Mouse (Mus musculus) stomach, postnatal 0 days (tissue): ENCODE results near the gene Hist1h2ba. TPM values are rescaled to one million over a fixed set of nuclear protein-coding genes. Genes with fewer than 3 reads are reported as not detected.

Source experiments
- ATAC-seq: fragments of 200-750 bp; cut with Nextera tagmentation; 2 replicates; pipeline ENCODE4 v1.8.0; 2017; ENCODE audit not compliant: low FRiP score, low TSS enrichment
- DNase-seq: peaks from one replicate; pipeline ENCODE4 v3.0.0-alpha.2; 2016; ENCODE audit warnings: low spot score
- H3K27ac ChIP-seq: fragments of 300-500 bp; sonication (generic); replicated peaks from 2 replicates; pipeline ENCODE4 v1.5.1; 2014; ENCODE audit warnings: mild to moderate bottlenecking, control low read depth
- H3K27me3 ChIP-seq: fragments of 300-500 bp; sonication (generic); 2 replicates; pipeline ENCODE4 v1.6.1; 2014; ENCODE audit warnings: low read length; ENCODE audit not compliant: control insufficient read depth, insufficient read depth
- H3K36me3 ChIP-seq: fragments of 300-500 bp; sonication (generic); 2 replicates; pipeline ENCODE4 v1.6.1; 2014; ENCODE audit warnings: low read length, mixed read lengths; ENCODE audit not compliant: control insufficient read depth, insufficient read depth
- H3K4me1 ChIP-seq: fragments of 300-500 bp; sonication (generic); replicated peaks from 2 replicates; pipeline ENCODE4 v1.6.1; 2014; ENCODE audit warnings: antibody characterized with exemption; ENCODE audit not compliant: control insufficient read depth, insufficient read depth
- H3K4me2 ChIP-seq: fragments of 300-500 bp; sonication (generic); replicated peaks from 2 replicates; pipeline ENCODE4 v1.6.1; 2014; ENCODE audit warnings: low read depth, mild to moderate bottlenecking, control low read depth, moderate library complexity
- H3K4me3 ChIP-seq: fragments of 300-500 bp; sonication (generic); 2 replicates; pipeline ENCODE4 v1.5.1; 2014; ENCODE audit warnings: low read depth, low read length, control low read depth
- H3K9ac ChIP-seq: fragments of 300-500 bp; sonication (generic); 2 replicates; pipeline ENCODE4 v1.6.1; 2014; ENCODE audit warnings: mild to moderate bottlenecking, low read length, control low read depth, mixed read lengths
- H3K9me3 ChIP-seq: fragments of 300-500 bp; sonication (generic); 2 replicates; pipeline ENCODE4 v1.6.1; 2016; ENCODE audit warnings: low read length; ENCODE audit not compliant: control insufficient read depth
- CTCF ChIP-seq: IDR thresholded peaks from 2 replicates; pipeline ENCODE4 v1.5.1; 2016; ENCODE audit warnings: antibody characterized with exemption, low read depth, mild to moderate bottlenecking, moderate library complexity
- EP300 ChIP-seq: optimal IDR thresholded peaks from 2 replicates; pipeline ENCODE3; 2016; ENCODE audit warnings: antibody characterized with exemption
- WGBS: fragments of 180-500 bp; shearing (Covaris S2); extraction: QIAGEN DNeasy Blood & Tissue Kit; methylation state at CpG from one replicate; pipeline ENCODE4 v1.1.7; 2014; 5-methylcytosine and 5-hydroxymethylcytosine counted together
- polyA plus RNA-seq: library from polyadenylated mRNA; unstranded; fragments of >200 nt; fragmentation: Nextera tagmentation; extraction: Ambion mirVana; gene quantifications from 2 replicates; pipeline ENCODE4 v1.2.1, GENCODE M21; 2015

Gene Hist1h2ba
- not detected in 2 replicates for polyA plus RNA-seq

DNA sequence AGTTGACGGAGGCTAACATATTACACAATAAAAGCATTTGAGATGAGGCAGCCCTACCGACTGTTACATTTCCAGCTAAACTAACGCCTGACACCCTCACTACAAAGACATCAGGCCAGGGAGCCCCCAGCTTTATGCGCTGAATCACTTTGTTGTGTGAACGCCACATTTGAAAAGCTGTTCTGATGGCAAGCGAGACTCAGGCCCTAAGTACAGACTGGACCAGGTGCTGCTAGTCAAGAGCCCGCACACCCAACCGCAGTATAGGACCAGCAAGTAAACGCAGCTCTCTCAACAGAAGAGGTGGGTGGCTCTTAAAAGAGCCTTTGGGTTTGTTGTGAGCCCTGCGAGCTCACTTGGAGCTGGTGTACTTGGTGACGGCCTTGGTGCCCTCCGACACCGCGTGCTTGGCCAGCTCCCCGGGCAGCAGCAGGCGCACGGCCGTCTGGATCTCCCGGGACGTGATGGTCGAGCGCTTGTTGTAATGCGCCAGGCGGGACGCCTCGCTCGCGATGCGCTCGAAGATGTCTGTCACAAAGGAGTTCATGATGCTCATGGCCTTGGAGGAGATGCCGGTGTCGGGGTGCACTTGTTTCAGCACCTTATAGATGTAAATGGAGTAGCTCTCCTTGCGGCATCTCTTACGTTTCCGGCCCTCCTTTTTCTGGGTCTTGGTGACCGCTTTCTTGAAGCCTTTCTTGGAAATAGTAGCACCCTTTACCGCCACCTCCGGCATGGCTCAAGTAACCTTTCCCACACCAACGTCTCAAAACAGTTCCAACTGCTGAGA is at the start of gene Hist1h2ba:
TSS of gene Hist1h2ba (minus strand) at position 736 of the 790 bp plus-strand sequence.
- 91% methylated on average over 35 of the region's 39 CpGs for WGBS
- no peak within 1 kb of the TSS for H3K27ac ChIP-seq
- 0 out of 2 replicates have a peak, but pooled peaks cover under 1% of the 10 kb centered on the region for H3K4me1 ChIP-seq
- TF ChIP-seq CTCF (no peak), EP300 (no peak)
- no peaks in the 10 kb centered on the region for H3K27me3 ChIP-seq
- H3K4me3 ChIP-seq = no peak within 1 kb of the TSS
- no peaks in the 10 kb centered on the region for H3K36me3 ChIP-seq
- H3K4me2 ChIP-seq = no peak within 1 kb of the TSS
- no peaks in the 10 kb centered on the region for H3K9me3 ChIP-seq
- H3K9ac ChIP-seq = no peak within 1 kb of the TSS
- ATAC-seq = no peak
- DNase-seq = no peak

DNA sequence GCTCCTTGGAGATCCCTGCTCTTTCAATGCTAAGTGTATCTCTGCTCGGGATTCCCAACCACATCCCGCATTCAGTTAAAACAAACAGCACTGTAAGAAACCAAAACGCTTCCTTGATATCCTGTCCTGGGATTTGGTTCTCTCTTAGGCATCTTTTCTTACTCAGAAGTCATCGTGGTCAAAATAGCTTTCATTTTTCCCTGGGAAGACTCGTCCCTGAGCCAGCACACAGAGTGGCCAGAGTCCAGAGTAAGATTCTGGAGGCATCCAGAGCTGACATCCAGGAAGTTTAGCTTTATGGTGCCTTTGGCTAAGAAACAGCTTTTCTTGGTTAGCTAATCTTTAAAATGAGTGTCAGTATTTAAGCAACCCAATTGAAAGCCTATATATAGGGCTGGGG is 38.3 kb upstream of the Hist1h2ba start:
- H3K27ac ChIP-seq = no peak overlapping the region
- TF ChIP-seq EP300 = no peak
- no peak for TF ChIP-seq CTCF
- H3K9me3 ChIP-seq = no peaks in the 10 kb centered on the region
- H3K4me1 ChIP-seq = no peaks in the 10 kb centered on the region
- no peaks in the 10 kb centered on the region for H3K27me3 ChIP-seq
- H3K36me3 ChIP-seq = no peaks in the 10 kb centered on the region
- no peak overlapping the region for H3K4me2 ChIP-seq
- no peak for DNase-seq
- WGBS = 48% methylated on average over 5 of the region's 5 CpGs
- H3K9ac ChIP-seq = no peak overlapping the region
- H3K4me3 ChIP-seq = no peak overlapping the region
- no peak for ATAC-seq

DNA sequence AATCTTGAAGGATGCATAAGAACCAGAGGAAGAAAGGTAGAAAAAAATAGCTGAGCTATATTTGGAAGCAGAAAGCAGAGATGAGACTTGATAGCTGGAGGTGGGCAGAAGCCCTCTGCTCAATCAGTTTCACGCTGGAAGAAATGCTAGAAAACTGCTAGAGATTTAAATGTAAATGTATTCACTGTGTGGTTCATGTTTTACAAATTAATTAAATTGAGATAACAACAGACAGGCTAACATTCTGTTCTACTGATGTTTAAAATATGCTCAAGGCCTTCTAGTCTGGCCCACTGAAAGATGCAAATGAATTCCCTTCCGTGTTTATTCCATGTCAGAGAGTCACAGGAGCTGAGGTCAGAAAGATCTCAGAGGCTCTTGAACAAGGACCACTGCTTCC is 37.9 kb upstream of the Hist1h2ba start:
- TF ChIP-seq CTCF = no peak
- TF ChIP-seq EP300 = no peak
- DNase-seq = no peak
- H3K27ac ChIP-seq = no peak overlapping the region
- no peak overlapping the region for H3K9ac ChIP-seq
- no peaks in the 10 kb centered on the region for H3K36me3 ChIP-seq
- 66% methylated on average over 2 of the region's 2 CpGs for WGBS
- H3K27me3 ChIP-seq = no peaks in the 10 kb centered on the region
- H3K4me1 ChIP-seq = no peaks in the 10 kb centered on the region
- H3K4me2 ChIP-seq = no peak overlapping the region
- no peak overlapping the region for H3K4me3 ChIP-seq
- ATAC-seq = no peak
- H3K9me3 ChIP-seq = no peaks in the 10 kb centered on the region

DNA sequence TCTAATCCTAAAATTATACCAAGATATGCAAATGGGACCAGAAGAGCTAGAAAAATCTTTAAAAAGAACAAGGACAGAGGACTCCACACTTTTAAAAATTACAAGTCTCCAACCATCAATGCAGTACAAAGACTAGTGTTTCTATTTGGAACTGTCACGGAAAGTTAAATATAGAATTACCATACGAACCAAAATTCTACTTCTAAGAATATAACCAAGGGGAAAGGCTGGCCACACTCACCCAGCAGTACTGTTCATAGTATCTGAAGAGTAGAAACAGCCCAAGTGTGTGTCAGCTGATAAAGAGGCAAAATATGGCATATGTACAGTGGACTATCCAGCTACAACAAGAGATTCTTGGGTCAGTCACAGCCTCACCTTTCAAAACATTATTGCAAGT is 31.0 kb upstream of the Hist1h2ba start:
- Histone ChIP-seq H3K27me3 (no peaks in the 10 kb centered on the region), H3K4me3 (no peak overlapping the region), H3K4me1 (no peaks in the 10 kb centered on the region), H3K9me3 (no peaks in the 10 kb centered on the region), H3K36me3 (no peaks in the 10 kb centered on the region), H3K27ac (no peak overlapping the region), H3K4me2 (no peak overlapping the region), H3K9ac (no peak overlapping the region)
- 74% methylated on average over 2 of the region's 2 CpGs for WGBS
- ATAC-seq (no peak), DNase-seq (no peak)
- no peak for TF ChIP-seq EP300

GRCm38 (mm10) chr13:23959776-23960175 is 25.8 kb upstream of the Hist1h2ba start:
- ATAC-seq = no peak
- no peak overlapping the region for H3K9ac ChIP-seq
- TF ChIP-seq CTCF (no peak), EP300 (no peak)
- no peak overlapping the region for H3K4me3 ChIP-seq
- H3K27ac ChIP-seq = no peak overlapping the region
- no peak overlapping the region for H3K4me2 ChIP-seq
- H3K4me1 ChIP-seq = no peaks in the 10 kb centered on the region
- 7% methylated on average over 2 of the region's 2 CpGs for WGBS
- H3K36me3 ChIP-seq = no peaks in the 10 kb centered on the region
- no peak for DNase-seq
- no peaks in the 10 kb centered on the region for H3K9me3 ChIP-seq
- H3K27me3 ChIP-seq = no peaks in the 10 kb centered on the region

GRCm38 (mm10) chr13:23950928-23951327 is 17.0 kb upstream of the Hist1h2ba start:
- H3K4me3 ChIP-seq = no peak overlapping the region
- no peak overlapping the region for H3K27ac ChIP-seq
- no peak overlapping the region for H3K9ac ChIP-seq
- ATAC-seq = no peak
- H3K4me2 ChIP-seq = no peak overlapping the region
- no peaks in the 10 kb centered on the region for H3K36me3 ChIP-seq
- TF ChIP-seq CTCF = peak; percentile 64
- no peak for TF ChIP-seq EP300
- no peaks in the 10 kb centered on the region for H3K9me3 ChIP-seq
- no peaks in the 10 kb centered on the region for H3K27me3 ChIP-seq
- peak; percentile 31 for DNase-seq
- H3K4me1 ChIP-seq = no peaks in the 10 kb centered on the region
- 62% methylated on average over 3 of the region's 3 CpGs for WGBS
